Mouse (Mus musculus): Measurements from ENCODE around the gene Gpr34. TPM values are rescaled to one million over a fixed set of nuclear protein-coding genes. Genes with fewer than 3 reads are reported as not detected.

The Gpr34 gene
- polyA plus RNA-seq, 1 experiment, result 0.43 TPM

DNA sequence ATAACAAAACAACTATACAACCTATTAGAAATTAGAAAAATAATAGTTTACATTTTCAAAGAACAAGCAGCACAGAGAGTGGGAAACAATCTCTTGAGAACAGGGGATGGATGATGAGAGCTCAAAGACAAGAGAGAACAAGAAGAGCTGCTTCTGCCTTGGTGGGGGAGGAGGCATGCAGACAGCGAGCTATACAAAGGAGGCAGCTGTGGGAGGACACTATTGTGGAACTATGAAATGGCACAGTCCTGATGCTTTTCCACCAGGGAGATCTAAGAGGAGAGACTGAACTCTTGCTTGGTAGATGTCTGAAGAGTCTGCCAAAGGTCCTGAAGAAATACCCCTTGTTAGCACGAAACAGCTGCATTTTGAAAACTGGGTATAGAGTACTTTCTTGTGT, 56.5 kb downstream of the Gpr34 start:
- no peak for TF ChIP-seq CTCF (IDR thresholded peaks at IDR 0.05; ENCODE audit: borderline replicate concordance, control insufficient read depth, extremely low read depth, insufficient read depth, low read length, poor library complexity)
- no peak for TF ChIP-seq POLR2A (IDR thresholded peaks at IDR 0.05; ENCODE audit: control insufficient read depth, extremely low read depth, insufficient read depth, low read length, poor library complexity)
- no peak for DNase-seq
- Histone ChIP-seq H3K4me3 (ENCODE audit: control insufficient read depth, insufficient read depth, low read length) (no peak overlapping the region), H3K36me3 (ENCODE audit: control insufficient read depth, insufficient read depth, low read length) (no peaks in the 10 kb centered on the region), H3K27ac (ENCODE audit: control insufficient read depth, insufficient read depth, low read length) (no peak overlapping the region), H3K27me3 (ENCODE audit: control insufficient read depth, insufficient read depth, low read length) (no peaks in the 10 kb centered on the region), H3K4me1 (replicated peaks; ENCODE audit: control insufficient read depth, insufficient read depth, low read length) (no peaks in the 10 kb centered on the region)
- 70% methylated on average over 2 of the region's 2 CpGs for WGBS

Other genes starting within 250 kb of the Gpr34 start
- gene Nyx, start 166.0 kb upstream of the Gpr34 start, polyA plus RNA-seq (2012; rRNA removed), result 0.94 and 0.98 TPM in 2 replicates
- gene Gpr82, start 29.3 kb downstream of the Gpr34 start, polyA plus RNA-seq (2012; rRNA removed), result 0.05 TPM in 1 of 2 replicates, not detected in the other
- gene Cask, start 219.3 kb downstream of the Gpr34 start, polyA plus RNA-seq (2012; rRNA removed), result 1.3 and 1.9 TPM in 2 replicates

Measured in thymus, adult 2 months (tissue).